Mouse (Mus musculus) small intestine, adult 2 months (tissue): ENCODE measurements at regions not wholly inside any gene's neighbourhood (a gene's known extent, or its start where the extent isn't known, plus 50 kb on each side); places are given as distances from the start of the nearest gene placed in this dataset.

Experiments used
- H3K27ac ChIP-seq: fragments of 200-500 bp; 2 replicates; pipeline ENCODE4 v1.5.1; 2012; ENCODE audit warnings: low read depth, low read length, control low read depth, inconsistent platforms; ENCODE audit not compliant: insufficient read depth
- H3K27me3 ChIP-seq: fragments of 200-500 bp; 2 replicates; pipeline ENCODE4 v1.6.1; 2012; ENCODE audit warnings: mild to moderate bottlenecking, moderate library complexity, low read length, inconsistent platforms; ENCODE audit not compliant: control insufficient read depth, insufficient read depth
- H3K36me3 ChIP-seq: fragments of 200-500 bp; 2 replicates; pipeline ENCODE4 v1.6.1; 2012; ENCODE audit warnings: mild to moderate bottlenecking, low read length, control low read depth, inconsistent platforms; ENCODE audit not compliant: control insufficient read depth, insufficient read depth
- H3K4me1 ChIP-seq: fragments of 200-500 bp; 2 replicates; pipeline ENCODE4 v1.6.1; 2012; ENCODE audit warnings: low read length, inconsistent platforms, mixed read lengths; ENCODE audit not compliant: control insufficient read depth, insufficient read depth, insufficient read length
- H3K4me3 ChIP-seq: fragments of 200-500 bp; 2 replicates; pipeline ENCODE4 v1.5.1; 2012; ENCODE audit warnings: low read depth, mild to moderate bottlenecking, control low read depth, inconsistent platforms, low read length, moderate library complexity
- CTCF ChIP-seq: fragments of 200-500 bp; IDR thresholded peaks from 2 replicates; pipeline ENCODE4 v1.5.1; 2012; ENCODE audit warnings: low read depth, mild to moderate bottlenecking, control low read depth, inconsistent platforms, low read length, moderate library complexity, mixed read lengths; ENCODE audit not compliant: insufficient replicate concordance, insufficient read length; ENCODE audit errors: extremely low read depth
- POLR2A ChIP-seq: fragments of 200-500 bp; IDR thresholded peaks from 2 replicates; pipeline ENCODE4 v1.6.1; 2012; ENCODE audit warnings: low read depth, mild to moderate bottlenecking, control low read depth, inconsistent platforms, low read length, moderate library complexity
- WGBS: fragments of 180-500 bp; shearing (Covaris S2); methylation state at CpG from one replicate; pipeline ENCODE4 v1.1.7; 2018; 5-methylcytosine and 5-hydroxymethylcytosine counted together

GRCm38 (mm10) chr11:65543581-65543980 lies 244.5 kb downstream of the Map2k4 start:
- WGBS, result 69% methylated on average over 3 of the region's 3 CpGs

GRCm38 (mm10) chr11:65537046-65537630 lies 251.0 kb downstream of the Map2k4 start:
- WGBS, result 78% methylated on average over 16 of the region's 16 CpGs
- no peaks in the 10 kb centered on the region for H3K4me1 ChIP-seq
- no peaks in the 10 kb centered on the region for H3K36me3 ChIP-seq
- TF ChIP-seq POLR2A (no peak), CTCF (no peak)
- H3K27ac ChIP-seq, result no peak overlapping the region
- H3K27me3 ChIP-seq, result no peaks in the 10 kb centered on the region
- no peak overlapping the region for H3K4me3 ChIP-seq

More at GRCm38 (mm10) chr11:65543581-65543980, 244.5 kb downstream of the Map2k4 start:
- no peak overlapping the region for H3K27ac ChIP-seq
- H3K27me3 ChIP-seq, result no peaks in the 10 kb centered on the region
- no peaks in the 10 kb centered on the region for H3K36me3 ChIP-seq
- H3K4me3 ChIP-seq, result no peak overlapping the region
- no peaks in the 10 kb centered on the region for H3K4me1 ChIP-seq
- TF ChIP-seq CTCF, result no peak
- no peak for TF ChIP-seq POLR2A

DNA sequence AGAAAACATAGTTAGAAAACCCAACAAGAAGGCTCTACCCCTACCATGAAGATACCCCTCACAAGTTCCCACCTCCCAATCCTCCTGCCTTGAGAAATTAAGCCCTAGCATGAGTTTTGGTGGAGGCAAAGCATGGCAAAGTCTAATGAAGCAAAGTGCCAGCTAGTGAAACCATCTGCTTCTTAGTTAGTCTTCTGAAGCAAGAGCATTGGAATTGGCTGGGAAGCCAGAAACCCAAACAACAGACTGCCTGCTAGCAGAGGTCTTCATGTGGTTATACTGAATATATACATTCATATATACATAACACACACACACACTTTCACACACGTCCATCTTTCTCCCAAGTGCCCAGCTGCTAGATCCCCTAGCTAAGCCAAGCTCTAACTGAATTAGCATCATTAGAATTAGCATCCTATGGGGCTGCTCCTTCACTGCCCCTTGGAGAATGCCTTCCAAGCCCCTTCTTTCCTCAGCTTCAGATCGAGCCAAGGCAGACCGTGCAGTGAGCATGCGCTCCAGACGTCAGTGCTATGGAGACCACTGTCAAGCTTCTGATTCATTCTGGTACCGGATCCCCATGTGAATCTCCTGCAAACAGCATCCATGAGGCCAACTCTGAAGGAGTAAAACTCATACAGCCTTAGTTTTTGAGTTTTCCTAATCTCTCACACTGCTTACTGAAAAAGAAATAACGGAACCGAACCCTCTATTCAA lies 252.2 kb downstream of the Map2k4 start:
- Histone ChIP-seq H3K4me1 (no peaks in the 10 kb centered on the region), H3K36me3 (no peaks in the 10 kb centered on the region), H3K27ac (no peak overlapping the region), H3K27me3 (no peaks in the 10 kb centered on the region), H3K4me3 (no peak overlapping the region)
- WGBS, result 89% methylated on average over 8 of the region's 8 CpGs
- no peak for TF ChIP-seq CTCF
- no peak for TF ChIP-seq POLR2A

GRCm38 (mm10) chr11:65530744-65531143 lies 257.4 kb downstream of the Map2k4 start:
- Histone ChIP-seq H3K36me3 (no peaks in the 10 kb centered on the region), H3K27ac (no peak overlapping the region), H3K27me3 (no peaks in the 10 kb centered on the region), H3K4me1 (no peaks in the 10 kb centered on the region), H3K4me3 (no peak overlapping the region)
- no peak for TF ChIP-seq POLR2A
- TF ChIP-seq CTCF, result no peak
- 66% methylated on average over 5 of the region's 5 CpGs for WGBS

DNA sequence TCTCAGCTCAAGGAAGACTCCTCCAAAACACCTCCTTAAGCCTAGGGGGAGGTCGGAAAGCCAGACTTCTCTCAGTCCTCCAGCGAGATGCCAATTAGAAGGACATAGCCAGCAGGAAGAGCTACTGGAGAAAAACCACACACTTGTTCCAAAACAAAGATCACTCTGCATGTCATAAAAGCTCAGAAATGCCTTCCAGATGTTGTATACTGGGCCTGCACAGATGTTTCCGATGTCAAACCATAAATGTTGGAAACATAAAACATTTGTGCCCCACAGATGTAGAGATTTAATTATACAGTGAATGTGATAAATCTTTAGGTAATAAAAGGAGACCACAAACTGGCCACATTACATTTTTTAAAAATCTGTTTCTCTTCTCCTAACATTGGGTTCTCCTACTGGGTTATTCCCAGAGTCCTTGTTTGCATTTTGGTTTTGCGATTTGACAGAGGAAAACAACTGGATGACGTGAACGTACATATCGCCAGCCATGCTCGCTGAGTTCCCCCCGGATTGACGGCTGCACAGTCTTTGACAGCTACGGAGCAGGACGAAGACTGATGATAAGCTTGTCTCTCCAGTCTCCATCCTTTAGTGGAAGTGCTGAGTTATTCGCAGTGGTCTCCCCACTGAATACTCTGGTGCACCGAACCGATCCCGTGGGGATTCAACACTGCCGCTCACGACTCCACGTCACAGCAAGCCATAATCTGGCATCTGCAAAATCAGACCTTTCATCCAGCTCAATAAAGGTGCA lies 235.5 kb upstream of the Myocd start:
- WGBS, result 90% methylated on average over 19 of the region's 19 CpGs

GRCm38 (mm10) chr11:65497979-65498378 lies 228.2 kb upstream of the Myocd start:
- no peak overlapping the region for H3K4me3 ChIP-seq
- 46% methylated on average over 2 of the region's 2 CpGs for WGBS
- TF ChIP-seq CTCF, result no peak
- no peak for TF ChIP-seq POLR2A

More for the DNA sequence above, 235.5 kb upstream of the Myocd start:
- no peak overlapping the region for H3K27ac ChIP-seq
- no peaks in the 10 kb centered on the region for H3K36me3 ChIP-seq
- H3K27me3 ChIP-seq, result no peaks in the 10 kb centered on the region
- H3K4me3 ChIP-seq, result no peak overlapping the region
- H3K4me1 ChIP-seq, result no peaks in the 10 kb centered on the region
- no peak for TF ChIP-seq POLR2A
- no peak for TF ChIP-seq CTCF

DNA sequence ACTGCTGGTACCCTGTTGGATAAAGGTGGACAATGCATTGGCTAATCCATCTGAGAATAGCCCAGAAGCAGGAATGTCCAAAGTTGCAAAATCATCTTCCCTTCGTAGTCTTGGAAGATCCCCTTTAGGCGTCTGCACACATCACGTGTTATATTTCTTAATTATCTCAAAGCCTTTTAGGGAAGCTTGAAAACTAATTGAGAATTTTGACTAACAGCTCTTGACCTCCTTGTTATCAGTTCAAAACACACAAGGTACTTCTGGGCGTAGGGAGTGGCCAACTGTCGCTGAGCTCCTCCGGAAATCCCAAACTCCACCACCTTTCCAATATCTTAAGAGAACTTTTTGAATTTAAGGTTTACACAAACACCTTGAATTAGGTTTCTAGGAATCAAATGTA lies 227.6 kb upstream of the Myocd start:
- TF ChIP-seq POLR2A (no peak), CTCF (no peak)
- H3K36me3 ChIP-seq, result no peaks in the 10 kb centered on the region
- no peak overlapping the region for H3K27ac ChIP-seq
- 88% methylated on average over 6 of the region's 6 CpGs for WGBS
- H3K4me3 ChIP-seq, result no peak overlapping the region
- H3K27me3 ChIP-seq, result no peaks in the 10 kb centered on the region
- no peaks in the 10 kb centered on the region for H3K4me1 ChIP-seq

More at GRCm38 (mm10) chr11:65497979-65498378, 228.2 kb upstream of the Myocd start:
- H3K36me3 ChIP-seq, result no peaks in the 10 kb centered on the region
- H3K27ac ChIP-seq, result no peak overlapping the region
- H3K27me3 ChIP-seq, result no peaks in the 10 kb centered on the region
- H3K4me1 ChIP-seq, result no peaks in the 10 kb centered on the region
